Mouse (Mus musculus): ENCODE measurements around the gene Dcun1d2. TPM values are rescaled to one million over a fixed set of nuclear protein-coding genes. Genes with fewer than 3 reads are reported as not detected.

Dcun1d2 gene
- polyA plus RNA-seq, 1 experiment from 2014 or later: 25.0 TPM

GRCm38 (mm10) chr8:13240691-13241090, 47.2 kb downstream of the Dcun1d2 start:
- no peaks in the 10 kb centered on the region for H3K4me1 ChIP-seq (replicated peaks; ENCODE audit: control insufficient read depth, insufficient read depth, low read length)
- 52% methylated on average over 7 of the region's 7 CpGs for WGBS
- no peaks in the 10 kb centered on the region for H3K27me3 ChIP-seq (ENCODE audit: control insufficient read depth, insufficient read depth, low read depth, low read length)
- ATAC-seq (ENCODE audit: low read depth): no peak
- H3K27ac ChIP-seq (ENCODE audit: low read length): no peak overlapping the region
- no peaks in the 10 kb centered on the region for H3K36me3 ChIP-seq (ENCODE audit: control insufficient read depth, insufficient read depth, low read length)
- no peak overlapping the region for H3K9ac ChIP-seq (ENCODE audit: low read length)
- no peak overlapping the region for H3K4me2 ChIP-seq (ENCODE audit: low read depth, low read length)
- H3K4me3 ChIP-seq (ENCODE audit: low read length): no peak overlapping the region
- no peaks in the 10 kb centered on the region for H3K9me3 ChIP-seq (ENCODE audit: control insufficient read depth, low read length)

GRCm38 (mm10) chr8:13240055-13240454, 47.9 kb downstream of the Dcun1d2 start:
- Histone ChIP-seq H3K27me3 (ENCODE audit: control insufficient read depth, insufficient read depth, low read depth, low read length) (peaks cover 2% of the 10 kb centered on the region; the same call in 1 of the 2 replicates), H3K9ac (ENCODE audit: low read length) (no peak overlapping the region), H3K4me2 (ENCODE audit: low read depth, low read length) (no peak overlapping the region), H3K36me3 (ENCODE audit: control insufficient read depth, insufficient read depth, low read length) (no peaks in the 10 kb centered on the region), H3K9me3 (ENCODE audit: control insufficient read depth, low read length) (no peaks in the 10 kb centered on the region), H3K4me1 (replicated peaks; ENCODE audit: control insufficient read depth, insufficient read depth, low read length) (no peaks in the 10 kb centered on the region), H3K27ac (ENCODE audit: low read length) (no peak overlapping the region), H3K4me3 (ENCODE audit: low read length) (no peak overlapping the region)
- no peak for ATAC-seq (ENCODE audit: low read depth)
- 85% methylated on average over 9 of the region's 9 CpGs for WGBS

- Histone ChIP-seq H3K4me3 (ENCODE audit: low read length) (no peak overlapping the region), H3K9ac (ENCODE audit: low read length) (no peak overlapping the region), H3K27ac (ENCODE audit: low read length) (no peak overlapping the region), H3K4me2 (ENCODE audit: low read depth, low read length) (no peak overlapping the region), H3K9me3 (ENCODE audit: control insufficient read depth, low read length) (no peaks in the 10 kb centered on the region), H3K27me3 (ENCODE audit: control insufficient read depth, insufficient read depth, low read depth, low read length) (peaks cover 2% of the 10 kb centered on the region; the same call in 1 of the 2 replicates), H3K36me3 (ENCODE audit: control insufficient read depth, insufficient read depth, low read length) (no peaks in the 10 kb centered on the region), H3K4me1 (replicated peaks; ENCODE audit: control insufficient read depth, insufficient read depth, low read length) (no peaks in the 10 kb centered on the region)
- 89% methylated on average over 13 of the region's 13 CpGs for WGBS
- no peak for ATAC-seq (ENCODE audit: low read depth)
Measured at GRCm38 (mm10) chr8:13234803-13235202, 53.1 kb downstream of the Dcun1d2 start.

- no peak overlapping the region for H3K4me3 ChIP-seq (ENCODE audit: low read length)
- WGBS: 66% methylated on average over 4 of the region's 4 CpGs
- no peak overlapping the region for H3K27ac ChIP-seq (ENCODE audit: low read length)
- peaks cover 2% of the 10 kb centered on the region; the same call in 1 of the 2 replicates for H3K27me3 ChIP-seq (ENCODE audit: control insufficient read depth, insufficient read depth, low read depth, low read length)
- no peak overlapping the region for H3K9ac ChIP-seq (ENCODE audit: low read length)
- ATAC-seq (ENCODE audit: low read depth): no peak
- H3K4me1 ChIP-seq (replicated peaks; ENCODE audit: control insufficient read depth, insufficient read depth, low read length): no peaks in the 10 kb centered on the region
- no peaks in the 10 kb centered on the region for H3K36me3 ChIP-seq (ENCODE audit: control insufficient read depth, insufficient read depth, low read length)
- H3K4me2 ChIP-seq (ENCODE audit: low read depth, low read length): no peak overlapping the region
- H3K9me3 ChIP-seq (ENCODE audit: control insufficient read depth, low read length): no peaks in the 10 kb centered on the region
Measured at GRCm38 (mm10) chr8:13230471-13230870, 57.5 kb downstream of the Dcun1d2 start.

- ATAC-seq (ENCODE audit: low read depth): no peak
- no peak overlapping the region for H3K9ac ChIP-seq (ENCODE audit: low read length)
Measured at GRCm38 (mm10) chr8:13229802-13230201, 58.1 kb downstream of the Dcun1d2 start.

GRCm38 (mm10) chr8:13228923-13229610, 58.9 kb downstream of the Dcun1d2 start:
- ATAC-seq (ENCODE audit: low read depth): no peak
- Histone ChIP-seq H3K4me2 (ENCODE audit: low read depth, low read length) (no peak overlapping the region), H3K9ac (ENCODE audit: low read length) (no peak overlapping the region), H3K4me1 (replicated peaks; ENCODE audit: control insufficient read depth, insufficient read depth, low read length) (no peaks in the 10 kb centered on the region), H3K36me3 (ENCODE audit: control insufficient read depth, insufficient read depth, low read length) (no peaks in the 10 kb centered on the region), H3K4me3 (ENCODE audit: low read length) (no peak overlapping the region), H3K27me3 (ENCODE audit: control insufficient read depth, insufficient read depth, low read depth, low read length) (no peaks in the 10 kb centered on the region), H3K27ac (ENCODE audit: low read length) (no peak overlapping the region), H3K9me3 (ENCODE audit: control insufficient read depth, low read length) (no peaks in the 10 kb centered on the region)
- WGBS: 38% methylated on average over 9 of the region's 9 CpGs

More at GRCm38 (mm10) chr8:13229802-13230201, 58.1 kb downstream of the Dcun1d2 start:
- H3K4me3 ChIP-seq (ENCODE audit: low read length): no peak overlapping the region
- no peak overlapping the region for H3K27ac ChIP-seq (ENCODE audit: low read length)
- no peak overlapping the region for H3K4me2 ChIP-seq (ENCODE audit: low read depth, low read length)
- H3K4me1 ChIP-seq (replicated peaks; ENCODE audit: control insufficient read depth, insufficient read depth, low read length): no peaks in the 10 kb centered on the region
- H3K9me3 ChIP-seq (ENCODE audit: control insufficient read depth, low read length): no peaks in the 10 kb centered on the region
- 89% methylated on average over 12 of the region's 12 CpGs for WGBS
- H3K36me3 ChIP-seq (ENCODE audit: control insufficient read depth, insufficient read depth, low read length): no peaks in the 10 kb centered on the region
- H3K27me3 ChIP-seq (ENCODE audit: control insufficient read depth, insufficient read depth, low read depth, low read length): no peaks in the 10 kb centered on the region

- Histone ChIP-seq H3K4me3 (ENCODE audit: low read length) (no peak overlapping the region), H3K9ac (ENCODE audit: low read length) (no peak overlapping the region), H3K27me3 (ENCODE audit: control insufficient read depth, insufficient read depth, low read depth, low read length) (no peaks in the 10 kb centered on the region), H3K36me3 (ENCODE audit: control insufficient read depth, insufficient read depth, low read length) (no peaks in the 10 kb centered on the region), H3K27ac (ENCODE audit: low read length) (no peak overlapping the region), H3K4me2 (ENCODE audit: low read depth, low read length) (no peak overlapping the region), H3K4me1 (replicated peaks; ENCODE audit: control insufficient read depth, insufficient read depth, low read length) (no peaks in the 10 kb centered on the region), H3K9me3 (ENCODE audit: control insufficient read depth, low read length) (no peaks in the 10 kb centered on the region)
- 53% methylated on average over 3 of the region's 3 CpGs for WGBS
- ATAC-seq (ENCODE audit: low read depth): no peak
Measured at GRCm38 (mm10) chr8:13227184-13227583, 60.7 kb downstream of the Dcun1d2 start.

- no peak for ATAC-seq (ENCODE audit: low read depth)
- H3K27ac ChIP-seq (ENCODE audit: low read length): no peak overlapping the region
Measured at GRCm38 (mm10) chr8:13226288-13226687, 61.6 kb downstream of the Dcun1d2 start.

GRCm38 (mm10) chr8:13224426-13224825, 63.5 kb downstream of the Dcun1d2 start:
- WGBS: 75% methylated on average over 9 of the region's 9 CpGs
- Histone ChIP-seq H3K4me1 (replicated peaks; ENCODE audit: control insufficient read depth, insufficient read depth, low read length) (no peaks in the 10 kb centered on the region), H3K9ac (ENCODE audit: low read length) (no peak overlapping the region), H3K4me2 (ENCODE audit: low read depth, low read length) (no peak overlapping the region), H3K9me3 (ENCODE audit: control insufficient read depth, low read length) (no peaks in the 10 kb centered on the region), H3K27me3 (ENCODE audit: control insufficient read depth, insufficient read depth, low read depth, low read length) (no peaks in the 10 kb centered on the region), H3K36me3 (ENCODE audit: control insufficient read depth, insufficient read depth, low read length) (no peaks in the 10 kb centered on the region), H3K27ac (ENCODE audit: low read length) (no peak overlapping the region), H3K4me3 (ENCODE audit: low read length) (no peak overlapping the region)
- no peak for ATAC-seq (ENCODE audit: low read depth)

More at GRCm38 (mm10) chr8:13226288-13226687, 61.6 kb downstream of the Dcun1d2 start:
- WGBS: 68% methylated on average over 6 of the region's 6 CpGs
- H3K9me3 ChIP-seq (ENCODE audit: control insufficient read depth, low read length): no peaks in the 10 kb centered on the region
- no peaks in the 10 kb centered on the region for H3K36me3 ChIP-seq (ENCODE audit: control insufficient read depth, insufficient read depth, low read length)
- H3K9ac ChIP-seq (ENCODE audit: low read length): no peak overlapping the region
- no peaks in the 10 kb centered on the region for H3K4me1 ChIP-seq (replicated peaks; ENCODE audit: control insufficient read depth, insufficient read depth, low read length)
- no peak overlapping the region for H3K4me2 ChIP-seq (ENCODE audit: low read depth, low read length)
- H3K4me3 ChIP-seq (ENCODE audit: low read length): no peak overlapping the region
- no peaks in the 10 kb centered on the region for H3K27me3 ChIP-seq (ENCODE audit: control insufficient read depth, insufficient read depth, low read depth, low read length)
